Mouse (Mus musculus) liver, postnatal 0 days (tissue): ENCODE results near the gene Cog5.

Source experiments
- CTCF ChIP-seq: sonication (generic); IDR thresholded peaks from 2 replicates; pipeline ENCODE4 v1.5.1; 2016; ENCODE audit warnings: antibody characterized with exemption, low read depth
- EP300 ChIP-seq: IDR thresholded peaks from 2 replicates; pipeline ENCODE4 v1.6.1; 2016; ENCODE audit warnings: antibody characterized with exemption, low read depth, mild to moderate bottlenecking

DNA sequence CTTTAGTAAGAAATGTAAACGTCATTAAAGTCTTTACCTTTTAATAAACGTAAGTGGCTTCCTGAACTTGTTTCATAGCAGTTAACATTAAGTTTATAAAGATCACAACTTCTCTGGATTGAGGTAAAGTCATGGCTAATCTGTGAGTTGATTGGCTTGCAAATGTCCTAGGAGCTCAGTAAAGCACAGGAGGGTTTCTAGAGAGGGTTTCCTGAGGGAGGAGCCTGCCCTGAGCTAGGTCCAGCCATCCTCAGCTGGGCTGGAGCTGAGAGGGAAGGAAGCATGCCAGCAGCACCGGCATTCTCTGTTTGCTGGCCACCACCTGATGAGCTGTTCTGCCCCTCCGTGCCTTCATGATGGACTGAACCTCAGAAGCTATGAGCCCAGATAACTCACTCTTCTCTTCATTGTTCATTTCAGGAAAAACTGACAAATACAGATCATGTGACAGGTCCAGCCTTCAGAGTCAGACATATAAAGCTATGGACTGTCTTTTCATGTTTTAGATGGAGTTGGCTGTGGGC is 245.8 kb downstream of the Cog5 start:
- TF ChIP-seq CTCF (no peak), EP300 (no peak)
